Mouse (Mus musculus): ENCODE results near the gene Smim8.
"Not testable (repeated sequence)": the region's sequence is repeated elsewhere in the genome, so short reads cannot be mapped to it uniquely, and the experiment has no call there.

The Smim8 gene

DNA sequence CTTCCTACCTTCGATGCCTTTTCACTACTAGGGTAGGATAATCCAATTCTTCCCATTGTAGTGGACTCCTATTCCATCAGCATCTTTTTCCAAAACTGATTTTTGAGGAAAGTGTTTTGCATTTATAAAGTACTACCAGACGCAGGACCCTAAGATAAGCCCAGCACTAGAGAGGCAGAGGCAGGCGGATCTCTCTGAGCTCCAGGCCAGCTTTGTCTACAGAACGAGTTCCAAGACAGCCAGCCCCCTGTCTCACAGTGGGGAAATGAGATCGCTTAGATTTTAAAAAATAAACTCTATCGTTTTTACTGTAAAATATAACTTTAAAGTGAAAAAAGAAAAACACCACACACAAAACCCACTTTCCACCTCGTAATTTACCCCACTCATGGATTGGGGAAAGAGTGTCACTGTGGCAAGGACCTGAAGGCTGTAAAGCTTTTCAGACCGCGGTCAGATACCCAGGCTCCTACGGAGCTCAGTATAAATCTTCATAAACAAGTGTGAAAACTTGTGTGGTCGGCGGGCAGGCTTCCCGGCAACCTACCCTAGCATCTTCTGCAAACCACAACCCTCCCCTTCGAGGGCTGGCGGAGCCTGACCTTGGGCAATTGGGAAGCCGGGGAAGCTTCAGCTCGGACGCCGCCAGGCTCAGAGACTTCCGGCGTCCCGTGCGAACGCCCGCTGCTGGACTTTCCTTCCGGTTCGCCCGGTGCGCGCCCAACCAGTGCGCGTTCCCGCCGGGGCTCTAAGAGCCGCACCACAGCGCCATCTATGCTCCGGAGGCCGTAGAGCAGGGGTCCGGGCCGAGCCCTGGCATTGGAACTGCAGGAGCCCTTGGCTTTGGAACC lies at the start of gene Smim8:
TSS of gene Smim8 (minus strand) at position 747 of the 851 bp plus-strand sequence.
- DNase-seq, result peak; percentile 91

DNA sequence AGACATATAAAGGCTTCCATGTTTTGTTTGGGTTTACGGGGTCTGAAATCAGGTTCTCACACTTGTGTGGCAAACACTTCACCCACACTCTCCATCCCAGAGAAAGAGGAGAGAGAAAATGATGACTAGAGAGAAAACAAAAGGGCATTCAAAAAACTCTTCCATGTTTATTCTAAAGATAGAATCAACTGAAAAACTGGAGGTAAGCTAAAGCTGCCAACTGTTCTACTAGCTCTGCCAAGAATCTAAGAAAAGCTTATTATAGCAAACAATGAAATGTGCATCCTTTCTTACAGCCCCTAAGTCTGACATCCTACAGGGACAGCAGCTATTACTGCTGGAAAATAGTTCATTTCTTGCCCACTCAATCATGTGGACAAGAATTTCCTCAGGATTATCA lies 45.7 kb upstream of the Smim8 start:
- DNase-seq, result no peak

DNA sequence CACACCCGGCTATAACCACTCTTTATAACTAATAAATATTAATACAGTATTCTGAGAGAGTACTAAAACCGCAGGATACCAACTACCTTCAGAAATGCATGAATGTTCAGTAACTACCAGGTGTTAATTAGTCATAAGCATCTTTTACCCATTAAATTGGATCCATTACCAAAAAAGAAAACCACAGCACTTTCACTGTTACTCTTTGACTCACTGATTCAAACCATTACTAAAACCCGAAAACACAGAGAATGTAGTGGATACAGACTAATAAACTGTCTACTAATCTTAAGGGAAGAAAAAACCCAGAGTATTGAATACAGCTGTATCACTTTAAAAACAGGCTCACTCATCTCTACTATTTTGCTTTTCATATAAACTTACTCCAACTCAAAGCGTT lies 41.7 kb upstream of the Smim8 start:
- no peak for DNase-seq

DNA sequence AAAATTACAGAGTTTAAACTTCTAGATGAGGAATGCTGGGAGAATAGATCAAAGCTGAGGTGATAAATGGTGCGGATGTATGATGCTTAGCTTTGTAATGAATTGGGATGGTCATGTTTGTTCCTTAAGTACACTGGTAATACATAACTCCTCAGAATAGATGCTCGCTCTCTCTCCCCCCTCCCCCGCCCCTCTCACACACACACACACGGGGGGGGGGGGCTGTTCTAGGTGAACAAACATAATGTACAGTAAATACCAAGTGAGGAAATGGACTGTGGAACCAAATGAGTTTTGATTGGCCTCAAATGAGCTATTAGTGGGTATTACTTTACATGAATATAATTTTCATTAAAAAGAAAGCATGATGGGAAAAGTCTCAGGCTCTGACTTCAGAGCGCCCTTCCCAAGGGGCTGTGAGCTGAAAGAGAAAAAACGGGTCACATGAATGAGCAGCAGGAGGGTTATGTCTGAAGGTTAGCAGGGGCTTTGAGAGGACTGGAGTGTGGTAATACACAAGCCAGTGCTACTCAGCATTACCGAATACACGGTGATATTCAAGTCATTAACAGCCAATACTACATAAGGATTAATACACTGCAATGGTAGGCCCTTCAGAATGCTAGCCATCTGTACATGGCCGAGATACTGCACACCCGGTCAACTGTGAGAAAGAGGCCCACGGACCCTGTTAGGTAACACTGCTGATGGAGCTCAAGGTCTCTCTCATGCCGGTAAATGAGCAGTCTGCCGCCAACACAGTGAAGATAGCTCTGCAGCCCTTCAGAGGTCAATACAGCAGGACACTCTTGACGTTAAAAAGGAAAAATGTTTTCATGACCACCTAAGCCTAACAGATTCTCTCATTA lies 23.2 kb upstream of the Smim8 start:
- no peak for DNase-seq

DNA sequence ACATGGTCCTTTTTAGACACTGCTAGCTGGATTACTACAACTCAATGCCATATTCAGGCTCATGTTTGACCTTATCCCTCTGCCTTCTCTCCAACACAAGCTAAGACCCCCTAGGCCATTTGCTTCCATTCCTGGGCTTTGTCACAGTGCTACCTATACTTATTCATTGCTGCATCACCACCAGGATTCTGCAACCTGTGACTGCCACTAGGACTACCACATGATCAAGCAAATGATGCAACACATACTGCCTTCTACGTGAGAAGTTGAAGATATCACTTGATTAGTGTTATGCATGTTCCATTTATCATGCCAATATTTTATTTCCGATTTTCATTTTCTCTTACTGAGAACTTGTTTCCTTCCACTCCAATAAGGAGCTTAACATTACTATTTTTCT lies 19.8 kb upstream of the Smim8 start:
- no peak for DNase-seq

DNA sequence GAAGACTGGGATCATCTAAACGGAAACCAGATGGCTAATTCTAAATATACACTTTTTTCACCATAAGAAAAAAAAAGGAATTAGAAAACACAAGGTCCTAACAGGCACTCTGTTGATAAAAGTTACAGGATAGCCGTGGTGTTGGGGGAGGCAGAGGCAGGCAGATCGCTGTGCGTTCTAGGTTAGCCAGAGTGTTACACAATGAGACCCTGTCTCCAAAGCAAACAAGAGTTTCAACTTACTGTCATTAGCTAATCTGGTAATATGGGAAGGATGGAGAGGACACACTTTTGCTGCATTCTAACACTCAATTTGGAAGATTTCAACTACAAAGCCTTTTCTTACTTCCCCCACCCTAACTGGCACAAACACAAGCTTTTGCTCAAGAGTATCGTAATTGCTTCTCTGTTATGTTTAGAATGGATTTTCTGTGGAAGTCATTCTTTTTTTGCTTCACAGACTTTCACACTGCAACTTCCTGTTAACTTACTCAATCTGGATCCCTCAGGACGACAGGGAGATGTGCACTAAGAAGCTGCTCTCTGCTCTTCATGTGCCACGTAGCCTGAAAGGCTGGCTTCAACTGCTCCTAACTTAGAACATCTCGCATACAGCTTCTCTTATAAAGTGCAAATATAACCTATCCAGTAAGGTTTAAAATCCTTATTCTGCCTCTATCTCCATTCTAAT lies 19.2 kb upstream of the Smim8 start:
- no peak for DNase-seq

DNA sequence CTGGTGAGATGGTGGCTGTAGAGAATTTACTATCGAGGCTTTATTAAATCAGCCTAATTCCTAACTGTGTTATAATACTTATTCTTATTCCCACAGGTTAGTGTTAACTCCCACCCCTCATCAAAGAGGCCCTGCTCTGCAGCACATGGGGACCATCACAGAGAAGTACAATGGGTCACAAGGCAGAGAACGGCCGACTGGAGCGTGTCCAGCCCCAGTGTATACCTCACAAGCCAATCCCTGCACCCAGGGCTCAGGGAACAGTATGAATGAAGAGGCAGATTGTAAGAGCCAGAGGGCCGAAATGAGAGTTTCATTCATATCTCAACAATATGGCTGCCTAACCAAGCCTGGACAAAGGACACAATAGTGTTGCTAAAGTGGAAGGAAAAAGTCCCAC lies 18.1 kb upstream of the Smim8 start:
- DNase-seq, result no peak

DNA sequence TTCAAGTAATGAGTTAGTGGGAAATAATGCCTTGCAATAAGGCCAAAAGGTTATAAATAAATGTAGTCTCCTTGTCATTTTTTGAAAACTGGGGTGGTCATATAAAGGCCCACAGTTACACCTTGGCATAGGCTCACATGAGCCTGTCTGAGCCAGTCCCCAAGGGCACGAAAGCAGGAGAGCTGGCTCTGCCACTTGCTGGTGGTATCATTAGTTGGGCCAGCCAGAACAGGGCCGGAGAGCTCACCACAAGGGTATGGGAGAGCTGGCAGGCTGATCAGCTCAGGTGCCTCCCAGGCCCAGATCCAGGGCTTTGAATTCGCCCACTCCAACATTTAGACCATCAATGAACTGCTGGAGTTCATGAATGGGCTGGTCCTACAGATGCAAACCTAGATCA lies 8.3 kb upstream of the Smim8 start:
- DNase-seq, result no peak

DNA sequence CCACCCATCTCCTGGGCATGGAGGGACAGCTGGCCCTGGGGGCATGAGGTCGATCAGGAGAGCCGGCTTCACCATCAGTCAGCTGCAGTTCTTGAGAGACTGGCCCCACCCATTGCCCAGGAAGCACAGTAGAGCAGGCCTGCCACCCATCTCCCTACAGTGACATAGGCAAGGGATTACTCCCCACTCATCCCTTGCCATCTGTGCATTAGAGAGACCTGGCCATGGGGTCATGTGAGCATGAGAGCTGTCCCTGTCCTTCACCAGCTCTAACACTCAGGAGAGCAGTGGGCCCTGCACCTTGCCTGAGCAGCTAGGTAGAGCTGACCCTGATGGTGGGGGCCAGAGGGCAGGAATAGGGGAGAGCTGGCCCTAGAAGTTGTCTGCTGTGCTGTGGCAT lies 7.4 kb upstream of the Smim8 start:
- DNase-seq, result no peak

DNA sequence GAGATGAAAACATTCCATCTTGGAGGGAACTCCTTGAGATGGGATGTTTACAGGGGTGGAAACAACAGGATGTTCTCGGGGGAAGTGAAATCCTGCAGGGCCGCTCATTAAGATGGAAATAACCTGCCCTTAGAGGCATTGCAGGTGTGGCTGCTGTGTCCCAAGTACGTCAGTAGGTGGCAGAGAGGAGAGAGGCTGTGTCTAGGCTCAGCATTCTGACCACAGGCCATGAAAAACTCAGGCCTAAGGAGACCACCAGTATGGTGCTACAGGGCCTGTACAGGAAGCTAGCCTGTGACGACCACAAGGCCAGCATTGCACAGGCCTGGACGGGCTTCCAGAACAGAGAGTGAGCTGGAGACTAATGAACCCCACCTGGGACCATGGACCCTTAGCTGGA lies 6.6 kb upstream of the Smim8 start:
- no peak for DNase-seq

DNA sequence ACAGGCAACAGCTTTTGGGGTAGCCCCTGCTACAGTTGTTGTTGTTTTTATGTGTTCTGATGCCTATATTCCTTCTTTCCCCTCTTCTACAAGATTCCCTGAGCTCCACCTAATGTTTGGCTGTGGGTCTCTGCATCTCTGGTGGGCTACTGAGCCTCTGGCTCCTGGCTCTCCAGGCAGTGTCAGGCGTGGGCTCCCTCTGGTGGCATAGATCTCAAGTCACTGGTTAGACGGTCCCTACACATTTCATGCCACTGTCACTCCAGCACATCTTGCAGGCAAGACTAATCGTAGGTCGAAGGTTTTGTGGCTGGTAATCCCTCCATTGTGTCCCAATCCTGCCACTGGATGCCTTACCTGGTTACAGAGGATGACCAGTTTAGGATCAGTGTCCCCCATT lies 4.5 kb upstream of the Smim8 start:
- no peak for DNase-seq

DNA sequence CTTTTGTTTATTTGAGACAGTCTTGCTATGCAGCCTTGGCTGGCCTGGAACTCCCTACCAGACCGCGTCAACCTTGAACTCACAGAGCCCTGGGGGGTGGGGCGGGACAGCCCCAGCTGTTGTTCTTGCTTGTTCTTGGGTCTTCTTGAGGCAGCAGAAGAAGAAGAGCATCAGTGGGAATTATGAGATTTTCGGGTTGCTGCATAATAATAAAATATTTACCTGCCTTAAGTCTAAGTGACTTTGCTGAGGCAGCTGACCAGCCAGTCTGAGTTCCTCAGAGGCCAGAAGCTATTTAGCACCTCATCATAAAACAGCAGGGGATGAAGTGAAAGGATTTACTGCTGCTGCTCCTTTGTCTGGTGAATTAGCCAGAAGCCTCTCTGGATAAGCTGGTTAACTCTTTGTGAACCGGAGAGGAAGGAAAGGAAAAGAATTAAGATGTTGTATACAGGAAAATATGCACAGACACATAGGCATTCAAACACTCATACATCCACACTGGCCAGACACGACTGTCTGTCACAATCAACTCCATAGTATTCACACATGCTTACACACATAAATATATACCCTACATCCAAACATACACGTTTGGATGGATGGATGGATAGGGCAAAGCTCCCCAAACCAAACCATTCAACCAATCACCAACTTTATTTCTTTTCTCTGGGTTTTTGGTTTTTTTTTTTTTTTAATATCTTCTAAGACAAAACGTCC lies 6.4 kb downstream of the Smim8 start:
- no peak for DNase-seq

DNA sequence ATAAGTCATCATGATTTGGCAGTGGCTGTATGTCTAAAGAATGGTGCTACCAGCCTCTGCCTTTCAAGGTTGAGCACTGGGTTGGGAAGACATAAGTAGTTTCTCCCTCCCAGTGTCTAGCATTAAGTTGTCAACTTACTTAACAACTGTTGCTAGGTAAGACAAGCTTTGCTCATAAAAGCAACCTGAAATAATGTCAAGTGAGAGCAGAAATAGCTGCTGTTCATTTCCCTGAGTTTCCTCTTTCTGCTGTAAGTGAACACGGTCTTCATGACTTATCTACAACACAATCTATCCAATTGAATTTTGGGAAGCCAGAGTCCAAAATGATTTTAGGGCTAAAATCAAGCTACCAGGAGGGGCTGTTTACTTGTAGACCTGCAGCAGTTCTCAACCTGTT lies 22.1 kb downstream of the Smim8 start, which contains the start of gene Gm136:
TSS of gene Gm136 (minus strand) at position 101 of the 400 bp plus-strand sequence.
- no peak for DNase-seq

DNA sequence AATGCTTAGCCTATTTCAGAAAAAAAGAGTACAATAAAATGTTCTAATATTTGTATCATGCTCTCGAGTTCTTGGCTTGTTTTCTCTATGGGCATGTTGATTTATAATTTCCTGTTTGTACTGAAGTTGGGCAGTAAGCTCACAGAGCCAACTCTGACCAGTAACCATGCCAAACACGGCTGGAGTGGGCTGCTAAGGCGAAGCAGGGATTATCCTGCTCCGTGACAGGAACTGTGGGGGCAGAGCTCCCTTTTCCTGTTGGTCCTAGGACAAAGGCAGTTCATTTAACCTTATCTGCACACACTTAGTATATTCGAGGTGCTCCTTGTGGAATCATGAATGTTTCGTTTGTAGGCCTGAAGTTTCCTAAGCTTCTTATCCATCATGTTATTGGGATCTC lies 29.0 kb downstream of the Smim8 start:
- DNase-seq, result no peak

DNA sequence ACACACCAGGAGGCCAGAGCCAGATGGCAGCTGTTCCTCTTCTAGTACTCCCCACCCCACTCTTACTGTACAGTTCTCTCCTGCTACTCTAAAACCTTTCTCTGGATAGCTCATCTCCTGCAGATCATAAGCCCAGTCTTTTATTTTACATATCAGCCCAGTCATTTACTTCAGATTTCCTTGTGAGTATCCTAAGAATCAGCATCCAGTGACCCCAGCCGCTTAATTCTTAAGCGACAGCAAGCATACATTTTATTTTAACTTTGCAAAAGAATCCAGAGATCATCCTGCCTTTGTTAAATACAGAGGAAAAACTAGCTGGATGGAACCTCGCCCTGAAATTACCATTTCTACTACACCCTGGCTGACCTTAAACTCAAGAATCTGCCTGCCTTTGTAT lies 43.8 kb downstream of the Smim8 start:
- no peak for DNase-seq

DNA sequence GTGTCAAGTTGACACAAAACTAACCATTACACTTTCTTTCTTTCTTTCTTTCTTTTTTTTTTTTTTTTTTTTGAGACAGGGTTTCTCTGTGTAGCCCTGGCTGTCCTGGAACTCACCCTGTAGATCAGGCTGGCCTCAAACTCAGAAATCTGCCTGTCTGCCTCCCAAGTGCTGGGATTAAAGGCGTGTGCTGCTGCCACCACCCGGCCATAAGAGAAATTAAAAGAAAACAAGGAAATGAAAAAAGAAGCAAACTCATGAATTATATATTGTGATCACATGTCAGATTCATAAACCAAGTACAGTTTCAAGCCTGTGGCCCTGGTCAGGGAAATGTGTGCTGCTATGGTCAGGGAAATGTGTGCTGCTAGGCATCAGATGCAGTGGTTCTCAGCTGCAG lies 44.8 kb downstream of the Smim8 start:
- DNase-seq, result not testable (repeated sequence)

DNA sequence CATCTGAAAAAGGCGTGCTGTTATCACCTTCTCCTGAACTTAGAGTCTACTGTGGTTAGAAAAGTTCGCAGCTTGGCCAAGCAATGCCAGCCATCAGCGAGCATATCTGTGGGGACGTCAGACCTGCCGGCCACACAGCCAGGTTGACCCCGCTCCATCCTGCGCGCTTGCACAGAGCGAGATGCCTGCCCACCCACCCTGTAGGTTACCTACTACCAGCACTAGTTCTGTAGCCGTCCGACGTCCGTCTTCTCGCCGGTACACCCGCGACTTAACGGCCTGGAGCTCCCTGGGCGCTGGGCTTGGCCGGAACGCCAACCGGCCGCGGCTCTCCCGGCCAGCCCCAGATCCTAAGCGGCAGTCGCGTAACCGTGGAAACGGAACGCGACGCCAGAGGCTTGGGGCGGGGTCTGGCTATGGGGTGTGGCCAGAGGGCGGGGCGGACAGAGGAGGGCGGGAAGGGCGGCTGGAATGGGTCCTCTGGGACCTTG lies 48.3 kb downstream of the Smim8 start, which contains the start of gene Cfap206:
TSS of gene Cfap206 (minus strand) at position 356 of the 491 bp plus-strand sequence.
- DNase-seq, result peak; percentile 7

DNA sequence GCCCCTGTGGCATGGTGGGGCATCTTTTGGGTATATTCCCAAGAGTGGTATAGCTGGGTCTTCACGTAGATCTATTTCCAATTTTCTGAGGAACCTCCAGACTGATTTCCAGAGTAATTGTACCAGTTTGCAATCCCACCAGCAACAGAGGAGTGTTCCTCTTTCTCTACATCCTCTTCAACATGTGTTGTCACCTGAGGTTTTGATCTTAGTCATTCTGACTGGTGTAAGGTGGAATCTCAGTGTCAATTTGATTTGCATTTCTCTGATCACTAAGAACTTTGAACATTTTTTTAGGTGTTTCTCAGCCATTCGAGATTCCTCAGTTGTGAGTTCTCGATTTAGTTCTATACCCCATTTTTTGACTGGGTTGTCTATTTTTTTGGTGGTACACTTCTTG lies 52.5 kb downstream of the Smim8 start:
- DNase-seq, result not testable (repeated sequence)

DNA sequence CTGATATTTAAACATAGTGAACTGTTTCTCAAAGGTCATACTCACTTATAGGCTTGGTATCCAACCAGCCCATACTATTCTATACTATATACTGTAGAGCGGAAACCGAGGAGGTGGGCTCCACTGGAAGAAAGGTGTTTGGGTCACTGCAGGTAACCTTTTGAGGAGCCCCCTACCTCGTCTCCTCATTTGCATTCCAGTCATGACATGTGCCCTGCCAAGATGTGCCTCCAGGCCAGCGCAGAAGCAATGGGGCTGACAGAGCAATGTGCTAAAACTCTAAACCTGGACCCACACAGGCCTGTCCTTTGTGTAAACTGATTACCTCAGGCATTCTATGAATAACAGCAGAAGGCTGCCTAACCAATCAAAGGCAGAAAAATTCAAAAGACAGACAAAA lies 53.9 kb downstream of the Smim8 start:
- DNase-seq, result no peak

DNA sequence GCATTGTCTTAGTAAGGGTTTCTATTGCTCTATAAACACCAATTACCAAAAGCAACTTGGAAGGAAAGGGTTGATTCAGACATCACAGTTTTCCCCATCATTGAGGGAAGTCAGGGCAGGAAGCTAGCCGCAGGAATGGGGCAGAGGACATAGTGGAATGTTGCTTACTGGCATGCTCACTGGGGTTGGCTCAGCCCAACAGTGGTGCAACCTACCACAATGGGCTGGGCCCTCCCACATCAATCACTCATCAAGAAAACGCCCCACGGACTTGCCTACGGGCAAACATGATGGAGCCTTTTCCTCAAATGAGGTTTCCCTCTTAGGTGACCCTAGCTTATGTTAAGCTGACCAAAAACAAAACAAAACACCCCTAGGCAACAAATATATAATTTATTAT lies 55.0 kb downstream of the Smim8 start:
- no peak for DNase-seq

DNA sequence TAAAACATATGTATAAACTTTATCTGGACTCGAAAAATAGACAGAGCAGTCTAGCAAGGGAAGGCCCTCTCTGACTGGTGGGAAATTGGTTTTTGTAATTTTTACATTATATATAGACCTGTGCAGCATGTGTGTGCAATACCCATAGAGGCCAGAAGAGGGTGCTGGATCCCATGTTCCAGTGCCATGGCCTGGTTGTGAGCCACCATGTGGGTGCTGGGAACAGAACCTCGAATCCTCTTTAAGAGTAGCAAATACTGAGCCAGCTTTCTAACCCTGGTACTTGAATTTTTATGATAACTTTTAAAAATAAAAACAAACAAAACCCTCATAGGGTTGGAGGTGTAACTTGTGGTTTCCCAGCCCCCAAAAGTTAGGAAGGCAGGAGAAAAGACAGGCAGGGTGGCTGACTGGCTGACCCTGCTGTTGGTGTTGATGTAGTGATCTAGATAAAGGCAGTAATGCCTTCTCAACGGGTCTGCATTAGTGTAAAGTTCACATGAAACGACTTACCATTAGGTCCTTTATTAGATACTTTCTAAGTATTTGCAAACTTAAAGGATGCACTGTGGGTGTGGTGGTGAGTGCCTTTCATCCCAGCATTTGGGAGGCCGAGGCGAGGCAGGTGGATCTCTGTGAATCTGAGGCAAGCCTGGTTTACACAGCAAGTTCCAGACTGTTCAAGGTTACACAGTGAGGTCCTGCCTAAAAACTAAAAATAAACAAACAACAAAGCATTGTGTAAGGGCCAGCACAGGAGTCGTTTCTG lies 57.9 kb downstream of the Smim8 start:
- DNase-seq, result no peak

DNA sequence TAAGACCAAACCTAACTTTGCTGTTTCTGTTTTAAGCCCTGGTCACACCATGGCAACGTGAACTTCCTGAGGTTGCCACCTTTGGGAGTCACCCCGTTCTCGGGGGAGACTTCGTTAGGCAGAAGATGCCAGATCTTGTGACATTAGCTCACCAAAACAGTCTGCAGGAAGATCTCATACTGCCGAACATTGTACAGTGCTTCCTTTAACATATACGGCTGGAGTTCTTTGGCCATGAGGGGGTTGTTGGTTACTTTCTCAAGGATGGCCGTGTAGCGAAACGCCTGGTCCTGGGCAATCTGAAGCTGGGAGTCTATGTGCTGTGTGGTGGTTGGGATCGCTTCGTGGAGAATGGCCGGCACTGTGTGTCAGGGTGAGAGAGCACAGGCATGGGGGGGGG lies 58.8 kb downstream of the Smim8 start:
- no peak for DNase-seq
